Mouse (Mus musculus): ENCODE results near the gene Gpr137. TPM values are rescaled to one million over a fixed set of nuclear protein-coding genes. Genes with fewer than 3 reads are reported as not detected.

Gpr137 gene
- polyA plus RNA-seq, 1 experiment from 2014 or later = 20.8 TPM

- no peaks in the 10 kb centered on the region for H3K9me3 ChIP-seq (ENCODE audit: control insufficient read depth, low read length)
- 27% methylated on average over 11 of the region's 11 CpGs for WGBS
- H3K9ac ChIP-seq (ENCODE audit: low read length) = peak overlapping the region; percentile 81
- peak overlapping the region in 1 of 2 experiments; percentile 66; a peak in 2 of 4 replicates for H3K4me3 ChIP-seq (ENCODE audit: control insufficient read depth in 1 of 2, insufficient read depth in 1 of 2, low read depth in 1 of 2, low read length in 2 of 2)
- H3K36me3 ChIP-seq (ENCODE audit: control insufficient read depth, insufficient read depth, low read length) = peaks cover 10% of the 10 kb centered on the region
- peak overlapping the region in 1 of 2 experiments; percentile 42; a peak in 2 of 4 replicates for H3K27ac ChIP-seq (replicated peaks in 1 of 2; ENCODE audit: control insufficient read depth in 1 of 2, insufficient read depth in 1 of 2, low read depth in 2 of 2, low read length in 2 of 2)
- no peaks in the 10 kb centered on the region for H3K27me3 ChIP-seq (ENCODE audit: control insufficient read depth, insufficient read depth, low read length)
- H3K4me1 ChIP-seq (ENCODE audit: control insufficient read depth in 2 of 2, insufficient read depth in 2 of 2, low read length in 2 of 2) = peaks cover 26 to 40% of the 10 kb centered on the region in 2 experiments
- no peak for ATAC-seq (ENCODE audit: insufficient number of reproducible peaks, insufficient read depth, low FRiP score, low read depth)
- peak overlapping the region; percentile 70 for H3K4me2 ChIP-seq (ENCODE audit: low read length)
Measured at GRCm38 (mm10) chr19:6970460-6971085, 28.3 kb upstream of the Gpr137 start.

GRCm38 (mm10) chr19:6969665-6970381 lies 27.5 kb upstream of the Gpr137 start:
- WGBS = under 1% methylated on average over 44 of the region's 55 CpGs
- Histone ChIP-seq H3K9ac (ENCODE audit: low read length) (peak overlapping the region; percentile 81), H3K27ac (replicated peaks in 1 of 2; ENCODE audit: control insufficient read depth in 1 of 2, insufficient read depth in 1 of 2, low read depth in 2 of 2, low read length in 2 of 2) (peak overlapping the region in 1 of 2 experiments; percentile 42; a peak in 2 of 4 replicates)

GRCm38 (mm10) chr19:6969291-6969664 lies 27.0 kb upstream of the Gpr137 start:
- ATAC-seq (ENCODE audit: insufficient number of reproducible peaks, insufficient read depth, low FRiP score, low read depth) = no peak
- peak overlapping the region in 1 of 2 experiments; percentile 41; a peak in 2 of 4 replicates for H3K27ac ChIP-seq (replicated peaks in 1 of 2; ENCODE audit: control insufficient read depth in 1 of 2, insufficient read depth in 1 of 2, low read depth in 2 of 2, low read length in 2 of 2)

More at GRCm38 (mm10) chr19:6969665-6970381, 27.5 kb upstream of the Gpr137 start:
- ATAC-seq (ENCODE audit: insufficient number of reproducible peaks, insufficient read depth, low FRiP score, low read depth) = peak; percentile 68
- Histone ChIP-seq H3K4me3 (ENCODE audit: control insufficient read depth in 1 of 2, insufficient read depth in 1 of 2, low read depth in 1 of 2, low read length in 2 of 2) (peak overlapping the region; percentile 66 to 74), H3K36me3 (ENCODE audit: control insufficient read depth, insufficient read depth, low read length) (peaks cover 17% of the 10 kb centered on the region), H3K9me3 (ENCODE audit: control insufficient read depth, low read length) (no peaks in the 10 kb centered on the region), H3K27me3 (ENCODE audit: control insufficient read depth, insufficient read depth, low read length) (no peaks in the 10 kb centered on the region), H3K4me2 (ENCODE audit: low read length) (peak overlapping the region; percentile 70), H3K4me1 (ENCODE audit: control insufficient read depth in 2 of 2, insufficient read depth in 2 of 2, low read length in 2 of 2) (peaks cover 26 to 40% of the 10 kb centered on the region in 2 experiments)

GRCm38 (mm10) chr19:6968491-6969271 lies 26.4 kb upstream of the Gpr137 start:
- peaks cover 29% of the 10 kb centered on the region for H3K36me3 ChIP-seq (ENCODE audit: control insufficient read depth, insufficient read depth, low read length)
- peak overlapping the region; percentile 70 for H3K4me2 ChIP-seq (ENCODE audit: low read length)
- peaks cover 26 to 35% of the 10 kb centered on the region in 2 experiments for H3K4me1 ChIP-seq (ENCODE audit: control insufficient read depth in 2 of 2, insufficient read depth in 2 of 2, low read length in 2 of 2)
- H3K27ac ChIP-seq (replicated peaks in 1 of 2; ENCODE audit: control insufficient read depth in 1 of 2, insufficient read depth in 1 of 2, low read depth in 2 of 2, low read length in 2 of 2) = peak overlapping the region in 1 of 2 experiments; percentile 41; a peak in 2 of 4 replicates
- peak overlapping the region; percentile 66 to 74 for H3K4me3 ChIP-seq (ENCODE audit: control insufficient read depth in 1 of 2, insufficient read depth in 1 of 2, low read depth in 1 of 2, low read length in 2 of 2)
- no peaks in the 10 kb centered on the region for H3K9me3 ChIP-seq (ENCODE audit: control insufficient read depth, low read length)
- 11% methylated on average over 15 of the region's 15 CpGs for WGBS
- H3K9ac ChIP-seq (ENCODE audit: low read length) = peak overlapping the region; percentile 81
- no peak for ATAC-seq (ENCODE audit: insufficient number of reproducible peaks, insufficient read depth, low FRiP score, low read depth)
- H3K27me3 ChIP-seq (ENCODE audit: control insufficient read depth, insufficient read depth, low read length) = no peaks in the 10 kb centered on the region

More at GRCm38 (mm10) chr19:6969291-6969664, 27.0 kb upstream of the Gpr137 start:
- Histone ChIP-seq H3K4me2 (ENCODE audit: low read length) (peak overlapping the region; percentile 70), H3K4me1 (ENCODE audit: control insufficient read depth in 2 of 2, insufficient read depth in 2 of 2, low read length in 2 of 2) (peaks cover 26 to 40% of the 10 kb centered on the region in 2 experiments), H3K4me3 (ENCODE audit: control insufficient read depth in 1 of 2, insufficient read depth in 1 of 2, low read depth in 1 of 2, low read length in 2 of 2) (peak overlapping the region; percentile 66 to 74), H3K36me3 (ENCODE audit: control insufficient read depth, insufficient read depth, low read length) (peaks cover 23% of the 10 kb centered on the region), H3K9me3 (ENCODE audit: control insufficient read depth, low read length) (no peaks in the 10 kb centered on the region), H3K9ac (ENCODE audit: low read length) (peak overlapping the region; percentile 81), H3K27me3 (ENCODE audit: control insufficient read depth, insufficient read depth, low read length) (no peaks in the 10 kb centered on the region)
- under 1% methylated on average over 20 of the region's 20 CpGs for WGBS

GRCm38 (mm10) chr19:6956461-6956860 lies 14.2 kb upstream of the Gpr137 start:
- no peak overlapping the region for H3K27ac ChIP-seq (replicated peaks in 1 of 2; ENCODE audit: control insufficient read depth in 1 of 2, insufficient read depth in 1 of 2, low read depth in 2 of 2, low read length in 2 of 2)
- H3K9me3 ChIP-seq (ENCODE audit: control insufficient read depth, low read length) = no peaks in the 10 kb centered on the region
- peaks cover 63% of the 10 kb centered on the region for H3K36me3 ChIP-seq (ENCODE audit: control insufficient read depth, insufficient read depth, low read length)
- H3K4me1 ChIP-seq (ENCODE audit: control insufficient read depth in 2 of 2, insufficient read depth in 2 of 2, low read length in 2 of 2) = peaks cover 25 to 39% of the 10 kb centered on the region in 2 experiments
- no peak overlapping the region for H3K9ac ChIP-seq (ENCODE audit: low read length)
- no peaks in the 10 kb centered on the region for H3K27me3 ChIP-seq (ENCODE audit: control insufficient read depth, insufficient read depth, low read length)
- no peak overlapping the region for H3K4me2 ChIP-seq (ENCODE audit: low read length)
- ATAC-seq (ENCODE audit: insufficient number of reproducible peaks, insufficient read depth, low FRiP score, low read depth) = no peak
- 79% methylated on average over 10 of the region's 10 CpGs for WGBS
- H3K4me3 ChIP-seq (ENCODE audit: control insufficient read depth in 1 of 2, insufficient read depth in 1 of 2, low read depth in 1 of 2, low read length in 2 of 2) = no peak overlapping the region

GRCm38 (mm10) chr19:6955424-6955823 lies 13.1 kb upstream of the Gpr137 start:
- Histone ChIP-seq H3K4me2 (ENCODE audit: low read length) (no peak overlapping the region), H3K36me3 (ENCODE audit: control insufficient read depth, insufficient read depth, low read length) (peaks cover 60% of the 10 kb centered on the region), H3K27me3 (ENCODE audit: control insufficient read depth, insufficient read depth, low read length) (no peaks in the 10 kb centered on the region), H3K4me3 (ENCODE audit: control insufficient read depth in 1 of 2, insufficient read depth in 1 of 2, low read depth in 1 of 2, low read length in 2 of 2) (no peak overlapping the region), H3K9ac (ENCODE audit: low read length) (peak overlapping the region; percentile 36; the same call in 1 of the 2 replicates), H3K9me3 (ENCODE audit: control insufficient read depth, low read length) (no peaks in the 10 kb centered on the region), H3K27ac (replicated peaks in 1 of 2; ENCODE audit: control insufficient read depth in 1 of 2, insufficient read depth in 1 of 2, low read depth in 2 of 2, low read length in 2 of 2) (peak overlapping the region in 1 of 2 experiments; percentile 61; a peak in 3 of 4 replicates), H3K4me1 (ENCODE audit: control insufficient read depth in 2 of 2, insufficient read depth in 2 of 2, low read length in 2 of 2) (peaks cover 25 to 39% of the 10 kb centered on the region in 2 experiments)
- WGBS = 38% methylated on average over 7 of the region's 7 CpGs
- peak; percentile 37 for ATAC-seq (ENCODE audit: insufficient number of reproducible peaks, insufficient read depth, low FRiP score, low read depth)

GRCm38 (mm10) chr19:6954046-6954445 lies 11.8 kb upstream of the Gpr137 start:
- Histone ChIP-seq H3K9ac (ENCODE audit: low read length) (no peak overlapping the region), H3K4me1 (ENCODE audit: control insufficient read depth in 2 of 2, insufficient read depth in 2 of 2, low read length in 2 of 2) (peaks cover 28 to 50% of the 10 kb centered on the region in 2 experiments), H3K4me2 (ENCODE audit: low read length) (no peak overlapping the region), H3K4me3 (ENCODE audit: control insufficient read depth in 1 of 2, insufficient read depth in 1 of 2, low read depth in 1 of 2, low read length in 2 of 2) (no peak overlapping the region), H3K27me3 (ENCODE audit: control insufficient read depth, insufficient read depth, low read length) (no peaks in the 10 kb centered on the region), H3K27ac (replicated peaks in 1 of 2; ENCODE audit: control insufficient read depth in 1 of 2, insufficient read depth in 1 of 2, low read depth in 2 of 2, low read length in 2 of 2) (no peak overlapping the region), H3K36me3 (ENCODE audit: control insufficient read depth, insufficient read depth, low read length) (peaks cover 46% of the 10 kb centered on the region), H3K9me3 (ENCODE audit: control insufficient read depth, low read length) (no peaks in the 10 kb centered on the region)
- 61% methylated on average over 9 of the region's 9 CpGs for WGBS
- no peak for ATAC-seq (ENCODE audit: insufficient number of reproducible peaks, insufficient read depth, low FRiP score, low read depth)

All from heart, embryonic 14.5 days (tissue).